In genomic region chr6:126092026-126092425, GRCm38 (mm10) we compare ENCODE assay signal across 26 mouse cellular contexts.
"Had no signal": no experiment of that assay in that cellular context is flagged by ENCODE, and none has a peak within 500 bp of the region (broad histone marks: within the 10 kb centered on the region; RNA-seq: fewer than 3 reads in every experiment).

No protein-coding gene starts in this region.

- H3K36me3 ChIP-seq: heart, embryonic 13.5 days; heart, embryonic 15.5 days; hindbrain, embryonic 10.5 days; hindbrain, embryonic 12.5 days; kidney, embryonic 15.5 days; limb, embryonic 13.5 days; limb, embryonic 15.5 days; liver, embryonic 13.5 days; liver, embryonic 15.5 days had no signal

- ATAC-seq: hindbrain, embryonic 16.5 days; intestine, embryonic 16.5 days; liver, postnatal 0 days had no signal

- H3K4me3 ChIP-seq: heart, adult 2 months; heart, embryonic 13.5 days; heart, embryonic 15.5 days; hindbrain, embryonic 10.5 days; hindbrain, embryonic 12.5 days; kidney, embryonic 15.5 days; limb, embryonic 13.5 days; limb, embryonic 15.5 days; liver, embryonic 13.5 days; liver, embryonic 15.5 days had no signal

- H3K27me3 ChIP-seq: heart, embryonic 13.5 days; heart, embryonic 15.5 days; hindbrain, embryonic 12.5 days; kidney, embryonic 15.5 days; limb, embryonic 13.5 days; limb, embryonic 15.5 days; liver, embryonic 13.5 days; liver, embryonic 15.5 days had no signal

- H3K27ac ChIP-seq: heart, adult 2 months; heart, embryonic 13.5 days; heart, embryonic 15.5 days; hindbrain, embryonic 10.5 days; hindbrain, embryonic 12.5 days; hindbrain, embryonic 14.5 days; kidney, embryonic 15.5 days; kidney, postnatal 0 days; limb, embryonic 13.5 days; limb, embryonic 15.5 days; liver, embryonic 13.5 days; liver, embryonic 15.5 days had no signal

- H3K4me2 ChIP-seq: heart, embryonic 11.5 days; heart, embryonic 13.5 days; heart, embryonic 15.5 days; hindbrain, embryonic 12.5 days; hindbrain, embryonic 14.5 days; kidney, embryonic 15.5 days; limb, embryonic 13.5 days; limb, embryonic 15.5 days; liver, embryonic 13.5 days; liver, embryonic 15.5 days had no signal

- H3K9me3 ChIP-seq: heart, embryonic 13.5 days; heart, embryonic 15.5 days; hindbrain, embryonic 10.5 days; hindbrain, embryonic 12.5 days; kidney, embryonic 15.5 days; limb, embryonic 13.5 days; limb, embryonic 15.5 days; liver, embryonic 13.5 days; liver, embryonic 15.5 days had no signal

- DNase-seq: gastrocnemius, postnatal 25 days; heart, adult 2 months; heart, postnatal 4 days; kidney, adult 11 months; kidney, adult 2 months; kidney, adult 9 months; kidney, postnatal 14 days; kidney, postnatal 36 days; layer of hippocampus, adult 9-11 months; layer of hippocampus, postnatal 36 days; left cerebral cortex, postnatal 4 days; liver, embryonic 13.5 days; liver, postnatal 0 days had no signal

- H3K4me1 ChIP-seq: hindbrain, embryonic 10.5 days; hindbrain, embryonic 12.5 days; liver, embryonic 13.5 days; liver, embryonic 15.5 days had no signal

- H3K9ac ChIP-seq: heart, embryonic 13.5 days; heart, embryonic 15.5 days; hindbrain, embryonic 12.5 days; hindbrain, embryonic 14.5 days; kidney, embryonic 15.5 days; limb, embryonic 13.5 days; limb, embryonic 15.5 days; liver, embryonic 13.5 days; liver, embryonic 15.5 days; liver, postnatal 0 days had no signal
